Mouse (Mus musculus) natural killer cell, adult 2 months (primary cell): ENCODE measurements around the gene Fto.

ENCODE experiments used
- DNase-seq, 2 experiments: peaks; one replicate each; pipeline ENCODE4 v3.0.0; 2022; ENCODE audit warnings: low spot score in 2 of 2

Gene Fto

GRCm38 (mm10) chr8:91611191-91611590, 297.9 kb downstream of the Fto start:
- DNase-seq, result no peak

- no peak for DNase-seq
These were observed 298.5 kb downstream of the Fto start for GRCm38 (mm10) chr8:91611723-91612362.

- no peak for DNase-seq
These were observed 299.2 kb downstream of the Fto start for GRCm38 (mm10) chr8:91612387-91613130.

GRCm38 (mm10) chr8:91613603-91614002, 300.3 kb downstream of the Fto start:
- DNase-seq, result no peak

GRCm38 (mm10) chr8:91615196-91615595, 301.9 kb downstream of the Fto start:
- DNase-seq, result no peak

GRCm38 (mm10) chr8:91615781-91616683, 302.7 kb downstream of the Fto start:
- no peak for DNase-seq

GRCm38 (mm10) chr8:91617772-91618171, 304.4 kb downstream of the Fto start:
- DNase-seq, result no peak

GRCm38 (mm10) chr8:91622757-91623156, 309.4 kb downstream of the Fto start:
- DNase-seq, result no peak

- no peak for DNase-seq
These were observed 312.6 kb downstream of the Fto start for GRCm38 (mm10) chr8:91625686-91626558.

- DNase-seq, result no peak
These were observed 316.3 kb downstream of the Fto start for GRCm38 (mm10) chr8:91629594-91629993.

- no peak for DNase-seq
These were observed 317.2 kb downstream of the Fto start for GRCm38 (mm10) chr8:91630320-91631033.

GRCm38 (mm10) chr8:91632411-91632810, 319.1 kb downstream of the Fto start:
- no peak for DNase-seq

GRCm38 (mm10) chr8:91635406-91635805, 322.1 kb downstream of the Fto start:
- no peak for DNase-seq

- no peak for DNase-seq
These were observed 323.6 kb downstream of the Fto start for GRCm38 (mm10) chr8:91636887-91637286.

- DNase-seq, result no peak
These were observed 324.4 kb downstream of the Fto start for GRCm38 (mm10) chr8:91637684-91638083.

- DNase-seq, result no peak
These were observed 324.9 kb downstream of the Fto start for GRCm38 (mm10) chr8:91638256-91638655.

GRCm38 (mm10) chr8:91640471-91640870, 327.1 kb downstream of the Fto start:
- no peak for DNase-seq

- no peak for DNase-seq
These were observed 332.2 kb downstream of the Fto start for GRCm38 (mm10) chr8:91645484-91645883.

GRCm38 (mm10) chr8:91647959-91648358, 334.6 kb downstream of the Fto start:
- no peak for DNase-seq

GRCm38 (mm10) chr8:91648776-91649175, 335.5 kb downstream of the Fto start:
- DNase-seq, result no peak

GRCm38 (mm10) chr8:91653561-91653960, 340.2 kb downstream of the Fto start:
- no peak for DNase-seq
